Mouse (Mus musculus) brain, embryonic 14.5 days (tissue): ENCODE data around the gene Stk36. TPM values are rescaled to one million over a fixed set of nuclear protein-coding genes. Genes with fewer than 3 reads are reported as not detected.
A peak's percentile ranks its signal among the peaks of the same experiment; 100 is the strongest.

Experiments
- DNase-seq: peaks from one replicate; pipeline ENCODE4 v3.0.0-alpha.2; 2011; ENCODE audit warnings: low read depth
- CTCF ChIP-seq: fragments of 200-500 bp; IDR thresholded peaks from 2 replicates; pipeline ENCODE4 v1.5.1; 2012; ENCODE audit warnings: inconsistent platforms, mild to moderate bottlenecking, moderate library complexity, borderline replicate concordance; ENCODE audit not compliant: insufficient read depth, insufficient read length; ENCODE audit errors: extremely low read depth
- POLR2A ChIP-seq: fragments of 200-500 bp; IDR thresholded peaks from 2 replicates; pipeline ENCODE4 v1.6.1; 2012; ENCODE audit warnings: mild to moderate bottlenecking, inconsistent platforms, borderline replicate concordance; ENCODE audit not compliant: poor library complexity, insufficient read depth, insufficient read length, severe bottlenecking; ENCODE audit errors: extremely low read depth
- polyA plus RNA-seq: library from polyadenylated mRNA; depleted of rRNA; stranded (reverse); fragments of >200 nt; gene quantifications from 2 replicates; pipeline ENCODE4 v1.2.3, GENCODE M21; 2012; rRNA removed

Gene Stk36
- 29.7 and 31.2 TPM in 2 replicates for polyA plus RNA-seq

GRCm38 (mm10) chr1:74601267-74601962 lies at the start of gene Stk36, which contains the start of gene Rnf25:
TSS of gene Stk36 (plus strand) at chr1:74601445.
TSS of gene Rnf25 (minus strand) at chr1:74601397.
- no peak for TF ChIP-seq CTCF
- TF ChIP-seq POLR2A = peak; percentile 84; the same call in 1 of the 2 replicates

DNA sequence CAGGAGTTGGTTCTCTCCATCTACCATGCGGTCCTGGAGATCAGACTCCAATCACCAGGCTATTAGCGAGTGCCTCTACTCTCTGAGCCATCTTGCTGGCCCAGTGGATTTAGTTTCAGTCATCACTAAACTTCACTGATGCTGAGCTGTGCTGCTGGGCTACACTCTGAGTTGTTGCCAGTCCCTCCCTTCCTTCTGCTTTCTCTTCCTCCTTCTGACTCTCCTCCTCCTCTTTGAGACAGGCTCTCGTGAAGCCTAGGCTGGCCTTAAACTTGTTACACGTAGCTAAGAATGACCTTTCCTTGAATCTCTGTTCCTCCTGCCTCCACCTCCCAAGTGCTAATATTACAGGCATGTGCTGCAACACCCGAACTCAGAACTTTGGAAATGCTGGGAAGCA lies 42.2 kb upstream of the Stk36 start:
- no peak for TF ChIP-seq POLR2A
- TF ChIP-seq CTCF = no peak
- no peak for DNase-seq

More at GRCm38 (mm10) chr1:74601267-74601962, at the start of gene Stk36, which contains the start of gene Rnf25:
- peak; percentile 97 for DNase-seq

DNA sequence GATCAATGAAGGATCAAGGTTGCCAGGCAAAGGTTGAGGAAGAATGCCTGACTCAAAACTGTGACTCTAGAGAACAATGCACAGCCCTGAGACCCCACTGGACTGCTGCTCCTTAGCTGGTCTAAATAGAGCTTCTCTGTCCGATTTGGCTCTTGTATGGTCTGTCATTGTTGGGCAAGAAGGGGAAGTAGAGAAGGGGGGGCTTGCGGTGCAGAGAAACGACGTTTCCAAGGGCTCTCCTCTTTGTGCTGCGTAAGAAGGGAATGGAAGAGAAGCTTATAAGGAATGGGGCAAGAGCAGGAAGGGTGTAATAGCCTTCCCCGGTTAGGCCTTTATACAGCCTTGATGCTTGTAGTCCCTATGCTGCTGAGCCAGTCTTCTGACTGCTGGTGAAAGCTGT lies 35.4 kb upstream of the Stk36 start:
- DNase-seq = no peak
- no peak for TF ChIP-seq POLR2A
- no peak for TF ChIP-seq CTCF

- TF ChIP-seq CTCF (no peak), POLR2A (no peak)
- DNase-seq = no peak
Measured at GRCm38 (mm10) chr1:74569739-74570719, 31.2 kb upstream of the Stk36 start.

GRCm38 (mm10) chr1:74582621-74583020 lies 18.6 kb upstream of the Stk36 start:
- TF ChIP-seq POLR2A (no peak), CTCF (no peak)
- no peak for DNase-seq

GRCm38 (mm10) chr1:74584616-74585398 lies 16.4 kb upstream of the Stk36 start:
- TF ChIP-seq POLR2A (no peak), CTCF (no peak)
- no peak for DNase-seq

- no peak for DNase-seq
- TF ChIP-seq POLR2A (no peak), CTCF (no peak)
Measured at GRCm38 (mm10) chr1:74587233-74587772, 13.9 kb upstream of the Stk36 start.

DNA sequence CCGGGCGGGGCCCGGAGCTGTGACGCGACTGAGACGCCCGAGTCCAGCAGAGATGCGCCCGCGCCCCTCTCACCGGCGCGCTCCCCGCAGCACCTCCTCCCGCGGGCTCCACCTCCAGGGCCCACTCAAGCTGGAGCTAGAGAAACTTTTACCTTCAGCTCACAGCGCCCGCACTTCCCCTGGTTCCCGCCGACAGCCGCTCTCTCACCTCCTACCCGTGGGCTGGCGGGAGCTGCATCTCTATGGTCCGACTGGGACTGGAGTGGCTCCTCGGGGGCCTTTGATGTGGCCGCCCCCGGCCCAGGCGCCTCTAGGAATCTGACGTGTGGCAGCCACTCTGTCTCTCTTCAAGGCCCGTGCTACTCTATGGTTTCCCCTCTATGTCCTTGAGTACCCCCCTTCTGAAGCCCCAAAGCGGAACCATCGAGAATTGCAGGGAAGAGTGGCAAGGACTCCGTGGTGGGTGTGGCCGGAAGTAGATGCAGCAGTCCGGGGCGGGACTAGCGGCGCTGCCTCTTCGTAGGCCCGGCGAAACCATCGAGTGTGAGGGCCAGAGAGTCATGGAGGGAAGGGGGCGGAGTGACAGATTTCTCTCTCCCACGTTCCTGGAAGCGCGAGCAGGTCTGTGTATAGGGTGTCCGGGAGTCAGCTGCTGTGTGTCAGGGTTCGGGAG lies 13.3 kb upstream of the Stk36 start, which contains the start of the genes Zfp142 and Bcs1l:
TSS of gene Zfp142 (minus strand) at position 474 of the 673 bp plus-strand sequence.
TSS of gene Bcs1l (plus strand) at position 517 of the 673 bp plus-strand sequence.
- TF ChIP-seq POLR2A (peak; percentile 23; the same call in 1 of the 2 replicates), CTCF (0 out of 2 replicates have a peak, but pooled peaks have one; percentile 0)
- peak; percentile 100 for DNase-seq

DNA sequence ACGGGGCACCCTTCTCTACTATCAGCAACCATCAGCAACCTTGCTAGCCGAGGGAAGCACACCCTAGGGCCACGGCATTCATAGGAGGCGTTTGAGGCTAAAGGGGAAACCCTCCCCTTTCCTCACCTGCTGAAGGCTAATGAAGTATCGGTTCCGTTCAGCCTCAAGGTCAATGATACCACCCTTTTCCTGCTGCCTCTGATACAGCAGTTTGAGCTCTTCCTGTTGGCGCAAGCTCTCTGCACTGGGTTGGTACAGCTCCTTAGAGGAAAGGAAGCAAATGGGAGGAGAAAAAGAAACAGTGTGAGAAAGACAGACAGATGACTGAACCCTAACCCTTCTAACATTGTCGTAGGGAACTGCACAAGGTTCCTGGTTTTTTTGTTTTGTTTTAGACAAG lies 6.8 kb upstream of the Stk36 start:
- DNase-seq = no peak
- TF ChIP-seq POLR2A (no peak), CTCF (no peak)

DNA sequence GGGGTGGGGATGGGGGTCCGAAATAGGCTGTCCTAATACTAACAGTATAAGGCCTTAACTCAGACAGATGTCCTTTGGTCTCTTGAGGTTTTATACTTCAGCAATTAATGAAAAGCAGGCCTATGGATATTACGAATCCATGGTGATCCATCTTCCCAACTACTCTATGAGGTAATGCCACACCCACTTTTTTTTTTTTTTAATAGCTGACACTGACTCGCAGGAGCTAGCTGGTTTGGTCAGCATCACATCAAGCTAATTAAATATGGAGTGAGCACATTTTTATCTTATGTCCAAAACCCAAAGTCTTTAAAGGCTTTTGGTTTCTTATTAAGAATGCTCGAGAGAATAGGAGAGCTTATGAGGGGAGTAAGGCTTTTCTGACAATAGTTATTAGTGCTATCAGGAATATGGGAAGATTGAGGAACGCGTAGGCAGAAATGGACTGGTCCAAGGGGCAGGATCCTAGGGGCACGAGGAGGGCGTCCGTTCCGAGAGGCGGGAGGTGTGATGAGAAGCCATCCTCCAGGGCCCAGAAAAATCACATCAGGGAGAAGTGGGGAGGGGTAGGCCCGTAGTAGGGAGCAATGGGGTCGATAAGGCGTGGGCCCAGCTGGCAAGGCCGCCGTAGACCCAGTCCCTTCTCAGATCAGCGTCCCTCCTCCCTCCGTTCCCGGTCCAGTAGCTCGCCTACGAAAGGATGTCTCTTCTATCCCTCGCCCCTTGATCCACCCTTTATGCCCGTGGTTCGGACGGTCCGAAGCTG lies 561 bp upstream of the Stk36 start:
- no peak for DNase-seq
- no peak for TF ChIP-seq CTCF
- TF ChIP-seq POLR2A = no peak
